Mouse (Mus musculus): ENCODE data around the gene Triml2. TPM values are rescaled to one million over a fixed set of nuclear protein-coding genes. Genes with fewer than 3 reads are reported as not detected.

Gene Triml2
- polyA plus RNA-seq, 1 experiment from 2014 or later: not detected

DNA sequence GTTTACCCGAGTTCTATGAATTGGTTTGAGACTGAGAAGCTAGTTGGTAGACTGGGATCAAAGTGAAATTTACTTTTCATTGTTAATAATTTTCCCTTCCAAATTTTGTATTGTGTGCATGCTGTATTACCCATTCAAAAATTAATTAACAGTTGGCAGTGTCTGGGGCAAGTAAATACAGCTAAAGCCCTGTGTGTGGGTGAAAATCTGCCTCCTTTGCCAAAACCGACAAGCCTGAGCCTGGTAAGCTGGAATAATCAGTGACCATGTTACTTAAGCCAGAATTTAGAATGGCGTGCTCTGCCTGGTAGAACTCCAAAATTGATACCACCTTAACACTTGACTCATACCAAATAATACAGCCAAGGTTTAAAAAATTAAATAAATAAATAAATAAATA is 63.0 kb downstream of the Triml2 start:
- no peaks in the 10 kb centered on the region for H3K9me3 ChIP-seq (replicated peaks)
- no peaks in the 10 kb centered on the region for H3K36me3 ChIP-seq
- no peak for ATAC-seq (ENCODE audit: low FRiP score)
- H3K4me1 ChIP-seq: no peaks in the 10 kb centered on the region
- no peak overlapping the region for H3K4me2 ChIP-seq
- H3K27ac ChIP-seq (replicated peaks): no peak overlapping the region
- H3K9ac ChIP-seq (replicated peaks): no peak overlapping the region
- H3K27me3 ChIP-seq (replicated peaks): no peaks in the 10 kb centered on the region
- no peak overlapping the region for H3K4me3 ChIP-seq (replicated peaks)
- WGBS: 87% methylated on average over 3 of the region's 3 CpGs

Other genes with a start within 250 kb of the Triml2 start
- not detected in 2 replicates for gene Triml1, start 39.1 kb upstream of the Triml2 start, polyA plus RNA-seq (2015; fragmentation: Nextera tagmentation; extraction: Ambion mirVana)
- gene Zfp42, start 126.4 kb downstream of the Triml2 start, polyA plus RNA-seq (2015; fragmentation: Nextera tagmentation; extraction: Ambion mirVana): 0.09 TPM in 1 of 2 replicates, not detected in the other

Measured in neural tube, embryonic 15.5 days (tissue).